Mouse (Mus musculus) embryonic facial prominence, embryonic 13.5 days (tissue): ENCODE measurements around the gene Bcas3. TPM values are rescaled to one million over a fixed set of nuclear protein-coding genes. Genes with fewer than 3 reads are reported as not detected.

Experiments used
- ATAC-seq: fragments of 200-750 bp; cut with Nextera tagmentation; 2 replicates; pipeline ENCODE4 v1.8.0; 2017; ENCODE audit warnings: low read depth; ENCODE audit not compliant: insufficient number of reproducible peaks, insufficient read depth, low FRiP score, low TSS enrichment
- H3K27ac ChIP-seq: fragments of 300-500 bp; sonication (generic); 2 replicates; pipeline ENCODE4 v1.5.1; 2015; ENCODE audit warnings: moderate library complexity, mild to moderate bottlenecking, inconsistent platforms
- H3K27me3 ChIP-seq: fragments of 300-500 bp; sonication (generic); 2 replicates; pipeline ENCODE4 v1.6.1; 2015; ENCODE audit warnings: mild to moderate bottlenecking, inconsistent platforms
- H3K36me3 ChIP-seq: fragments of 300-500 bp; sonication (generic); 2 replicates; pipeline ENCODE4 v1.6.1; 2015; ENCODE audit warnings: mild to moderate bottlenecking, inconsistent platforms
- H3K4me1 ChIP-seq: fragments of 300-500 bp; sonication (generic); 2 replicates; pipeline ENCODE4 v1.6.1; 2015; ENCODE audit warnings: inconsistent platforms
- H3K4me2 ChIP-seq: fragments of 300-500 bp; sonication (generic); 2 replicates; pipeline ENCODE4 v1.6.1; 2015; ENCODE audit warnings: moderate library complexity, mild to moderate bottlenecking, inconsistent platforms
- H3K4me3 ChIP-seq: fragments of 300-500 bp; sonication (generic); 2 replicates; pipeline ENCODE4 v1.5.1; 2015; ENCODE audit warnings: mild to moderate bottlenecking, inconsistent platforms
- H3K9ac ChIP-seq: fragments of 300-500 bp; sonication (generic); 2 replicates; pipeline ENCODE4 v1.6.1; 2015; ENCODE audit warnings: mild to moderate bottlenecking, inconsistent platforms
- H3K9me3 ChIP-seq: fragments of 300-500 bp; sonication (generic); 2 replicates; pipeline ENCODE4 v1.6.1; 2016; ENCODE audit warnings: inconsistent platforms
- WGBS: fragments of 180-500 bp; shearing (Covaris S2); methylation state at CpG from one replicate; pipeline ENCODE4 v1.1.7; 2015; ENCODE audit warnings: mixed read lengths; 5-methylcytosine and 5-hydroxymethylcytosine counted together
- polyA plus RNA-seq: library from polyadenylated mRNA; unstranded; fragments of >200 nt; fragmentation: Nextera tagmentation; extraction: Ambion mirVana; gene quantifications from 2 replicates; pipeline ENCODE4 v1.2.1, GENCODE M21; 2015

The Bcas3 gene
- polyA plus RNA-seq, 1 experiment from 2014 or later = 33.1 TPM

DNA sequence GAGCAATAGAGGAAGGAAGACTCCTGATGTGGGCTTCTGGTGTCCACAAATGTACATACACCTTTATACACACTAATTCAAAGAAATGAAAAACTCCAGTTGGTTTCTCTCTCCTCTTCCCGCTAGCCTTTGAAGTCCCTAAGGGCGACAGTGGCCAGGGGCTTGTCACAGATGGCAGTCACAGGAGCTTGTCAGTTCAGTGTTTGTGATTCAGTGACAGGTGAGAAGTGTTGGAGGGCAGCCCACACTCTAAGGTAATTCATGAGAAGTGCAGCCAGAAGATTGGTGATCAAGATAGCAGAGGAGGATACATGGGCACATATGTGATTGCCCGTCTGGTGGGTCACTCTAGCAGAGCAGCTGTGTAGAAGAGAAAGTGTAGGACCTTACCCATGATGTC is 196.7 kb downstream of the Bcas3 start:
- Histone ChIP-seq H3K27ac (no peak overlapping the region), H3K9me3 (no peaks in the 10 kb centered on the region), H3K4me1 (peaks cover 14% of the 10 kb centered on the region), H3K9ac (no peak overlapping the region), H3K4me3 (no peak overlapping the region), H3K4me2 (no peak overlapping the region), H3K36me3 (no peaks in the 10 kb centered on the region), H3K27me3 (no peaks in the 10 kb centered on the region)
- no peak for ATAC-seq
- 83% methylated on average over 3 of the region's 3 CpGs for WGBS

DNA sequence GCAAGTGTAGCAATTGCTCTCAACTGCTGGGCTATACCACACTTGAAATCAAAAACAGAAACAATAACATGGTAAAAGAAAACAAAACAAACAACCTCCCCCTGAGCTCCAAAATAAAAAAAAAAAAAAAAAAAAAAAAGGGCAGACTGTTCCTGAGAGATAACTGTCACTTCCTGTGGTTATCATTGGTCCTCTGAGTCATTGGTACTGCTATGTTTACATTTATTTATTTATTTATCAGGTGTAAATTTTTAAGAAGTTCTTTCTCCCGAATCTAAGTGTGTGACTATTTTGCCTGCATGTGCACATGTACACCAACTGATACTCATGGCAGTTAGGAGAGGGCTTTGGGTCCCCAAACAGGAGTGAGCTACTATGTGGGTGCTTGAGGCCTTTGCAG is 202.1 kb downstream of the Bcas3 start:
- peaks cover 4% of the 10 kb centered on the region; the same call in 1 of the 2 replicates for H3K36me3 ChIP-seq
- peaks cover 9% of the 10 kb centered on the region for H3K4me1 ChIP-seq
- no peak overlapping the region for H3K27ac ChIP-seq
- no peak overlapping the region for H3K4me3 ChIP-seq
- no peak overlapping the region for H3K9ac ChIP-seq
- no peaks in the 10 kb centered on the region for H3K9me3 ChIP-seq
- no peak overlapping the region for H3K4me2 ChIP-seq
- ATAC-seq = no peak
- 63% methylated on average over 1 of the region's 1 CpGs for WGBS
- H3K27me3 ChIP-seq = no peaks in the 10 kb centered on the region

DNA sequence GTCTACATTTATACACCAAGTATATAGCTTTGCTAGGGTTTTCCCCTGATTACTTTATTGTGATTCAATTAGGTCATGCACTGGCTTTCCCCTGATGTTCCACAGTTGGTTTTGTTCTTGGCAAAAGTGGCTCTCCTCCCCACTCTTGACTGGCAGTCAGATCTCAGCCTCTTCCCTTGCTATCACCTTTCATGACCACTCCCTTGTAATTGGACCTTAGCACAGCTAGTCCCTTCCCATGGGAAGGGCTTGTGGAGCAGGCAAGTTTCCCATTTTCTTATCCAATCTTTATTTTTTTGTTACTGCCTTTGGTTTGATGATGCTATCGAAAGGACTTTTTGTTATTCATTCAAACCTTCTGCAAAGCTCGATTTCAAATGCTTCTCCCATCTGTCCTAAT is 202.8 kb downstream of the Bcas3 start:
- H3K9ac ChIP-seq = no peak overlapping the region
- no peak for ATAC-seq
- 58% methylated on average over 2 of the region's 2 CpGs for WGBS

DNA sequence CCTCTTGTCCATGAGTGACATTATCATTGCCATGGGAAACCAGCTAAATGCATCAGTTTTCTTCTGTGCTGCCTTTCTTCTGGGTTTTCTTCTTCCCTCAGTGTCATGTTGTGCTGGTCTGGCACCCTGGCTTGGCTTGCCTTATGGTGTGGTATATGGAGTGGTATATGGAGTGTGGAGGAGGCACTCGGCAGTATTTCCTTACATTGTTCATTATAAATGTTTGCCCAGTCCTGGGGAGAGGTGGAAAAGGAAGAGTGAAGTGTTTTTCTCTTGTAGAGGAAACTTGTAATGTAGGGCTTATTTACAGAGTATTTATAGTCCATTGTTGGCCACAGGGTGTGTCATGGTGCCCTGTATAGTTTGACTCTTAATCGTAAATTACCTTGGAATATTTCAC is 212.1 kb downstream of the Bcas3 start:
- H3K27ac ChIP-seq = no peak overlapping the region
- 87% methylated on average over 2 of the region's 2 CpGs for WGBS
- H3K4me2 ChIP-seq = no peak overlapping the region
- 0 out of 2 replicates have a peak, but pooled peaks cover 6% of the 10 kb centered on the region for H3K36me3 ChIP-seq
- H3K4me1 ChIP-seq = no peaks in the 10 kb centered on the region
- no peak overlapping the region for H3K4me3 ChIP-seq
- no peaks in the 10 kb centered on the region for H3K27me3 ChIP-seq
- no peak for ATAC-seq
- no peaks in the 10 kb centered on the region for H3K9me3 ChIP-seq
- H3K9ac ChIP-seq = no peak overlapping the region

More for the DNA sequence above, 202.8 kb downstream of the Bcas3 start:
- no peak overlapping the region for H3K27ac ChIP-seq
- peaks cover 9% of the 10 kb centered on the region for H3K4me1 ChIP-seq
- H3K9me3 ChIP-seq = no peaks in the 10 kb centered on the region
- no peak overlapping the region for H3K4me3 ChIP-seq
- H3K4me2 ChIP-seq = no peak overlapping the region
- no peaks in the 10 kb centered on the region for H3K27me3 ChIP-seq
- H3K36me3 ChIP-seq = peaks cover 4% of the 10 kb centered on the region; the same call in 1 of the 2 replicates

DNA sequence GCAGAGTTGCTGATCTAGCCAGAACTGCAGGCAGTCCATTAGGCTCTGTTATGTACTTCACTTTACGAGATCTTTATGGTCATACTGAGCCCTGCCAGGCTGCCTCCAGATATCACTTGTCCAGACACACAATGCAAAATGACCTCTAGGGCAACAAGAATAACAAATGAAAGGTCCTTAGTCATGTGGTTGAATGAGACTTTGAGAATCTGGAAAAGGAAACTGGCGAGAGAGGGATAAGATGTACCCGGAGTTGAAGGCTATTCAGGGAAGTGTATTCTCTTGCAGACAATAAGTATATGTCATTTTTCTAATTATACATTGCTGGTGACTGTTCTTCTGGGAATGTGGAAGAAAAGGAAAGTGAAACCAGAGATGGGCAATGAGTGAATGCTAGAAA is 218.1 kb downstream of the Bcas3 start:
- H3K4me3 ChIP-seq = no peak overlapping the region
- H3K27ac ChIP-seq = no peak overlapping the region; the same call in 1 of the 2 replicates
- no peaks in the 10 kb centered on the region for H3K27me3 ChIP-seq
- no peaks in the 10 kb centered on the region for H3K36me3 ChIP-seq
- 79% methylated on average over 3 of the region's 3 CpGs for WGBS
- H3K9ac ChIP-seq = no peak overlapping the region
- ATAC-seq = no peak
- no peaks in the 10 kb centered on the region for H3K9me3 ChIP-seq
- H3K4me1 ChIP-seq = peaks cover 8% of the 10 kb centered on the region; the same call in 1 of the 2 replicates
- no peak overlapping the region for H3K4me2 ChIP-seq

DNA sequence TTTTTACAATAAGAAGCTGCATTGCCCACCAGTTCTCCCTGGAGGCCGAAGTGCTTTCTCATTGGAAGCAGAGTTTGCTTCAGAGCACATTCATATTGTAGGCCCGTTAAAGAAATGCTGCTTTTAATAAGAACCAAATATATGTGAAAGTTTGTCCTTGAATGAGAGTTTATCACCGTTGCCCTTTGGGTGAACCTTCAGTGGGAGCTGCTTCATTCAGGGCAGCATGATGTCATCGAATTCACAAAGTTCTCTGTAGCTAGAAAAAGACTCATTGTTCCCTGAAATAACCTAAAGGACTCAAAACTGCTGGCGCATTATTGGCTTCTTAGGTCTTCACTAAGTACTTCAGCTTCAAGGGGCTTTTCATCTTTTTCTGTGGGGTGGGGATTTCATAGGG is 219.0 kb downstream of the Bcas3 start:
- WGBS = 45% methylated on average over 5 of the region's 5 CpGs
- Histone ChIP-seq H3K36me3 (no peaks in the 10 kb centered on the region), H3K4me2 (no peak overlapping the region), H3K27ac (no peak overlapping the region), H3K4me3 (no peak overlapping the region), H3K9me3 (no peaks in the 10 kb centered on the region), H3K27me3 (no peaks in the 10 kb centered on the region), H3K9ac (no peak overlapping the region), H3K4me1 (peaks cover 8% of the 10 kb centered on the region; the same call in 1 of the 2 replicates)
- ATAC-seq = no peak

DNA sequence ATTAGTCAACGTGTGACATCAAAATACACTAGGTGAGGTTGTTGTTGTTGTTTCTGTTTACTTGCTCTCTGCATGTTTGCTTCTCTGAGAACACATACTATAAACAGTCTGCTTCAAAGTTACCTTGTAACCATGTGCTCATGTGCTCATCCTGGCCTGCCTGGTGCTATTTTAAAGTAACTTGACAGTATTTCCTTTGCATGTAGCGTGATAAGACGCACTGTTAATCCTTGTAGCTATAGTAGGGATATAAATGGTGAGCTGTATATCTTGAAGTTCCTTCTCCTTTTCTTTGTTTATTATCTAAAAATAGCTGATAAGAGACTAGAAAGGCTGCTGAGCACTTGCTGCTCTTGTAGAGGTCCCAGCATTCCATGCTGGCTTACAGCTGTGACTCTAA is 219.6 kb downstream of the Bcas3 start:
- no peaks in the 10 kb centered on the region for H3K9me3 ChIP-seq
- no peaks in the 10 kb centered on the region for H3K27me3 ChIP-seq
- ATAC-seq = no peak
- 81% methylated on average over 3 of the region's 3 CpGs for WGBS
- H3K4me1 ChIP-seq = peaks cover 12% of the 10 kb centered on the region
- H3K4me2 ChIP-seq = no peak overlapping the region
- no peaks in the 10 kb centered on the region for H3K36me3 ChIP-seq
- no peak overlapping the region for H3K4me3 ChIP-seq
- no peak overlapping the region for H3K9ac ChIP-seq
- H3K27ac ChIP-seq = no peak overlapping the region

DNA sequence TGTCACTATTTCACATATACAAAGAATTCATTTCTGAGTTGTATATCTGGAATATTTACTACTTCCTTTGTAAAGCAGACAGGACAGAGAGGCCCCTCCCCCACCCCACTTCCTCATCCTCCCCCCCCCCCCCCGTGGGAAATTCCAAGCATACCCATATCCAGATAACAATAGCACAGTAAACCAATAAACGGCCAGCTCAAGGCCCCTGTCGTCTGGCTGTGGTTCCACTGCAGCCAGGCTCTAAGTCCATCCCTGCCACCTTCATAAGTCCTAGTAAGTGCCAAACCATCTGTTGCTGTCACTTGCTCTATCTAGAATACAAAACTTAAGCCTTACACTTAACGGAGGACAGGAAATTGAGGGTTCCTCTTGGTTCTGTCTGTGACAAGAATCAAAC is 221.5 kb downstream of the Bcas3 start:
- Histone ChIP-seq H3K9ac (no peak overlapping the region), H3K4me3 (no peak overlapping the region), H3K27me3 (no peaks in the 10 kb centered on the region), H3K4me2 (no peak overlapping the region), H3K4me1 (peaks cover 20% of the 10 kb centered on the region), H3K27ac (no peak overlapping the region), H3K36me3 (no peaks in the 10 kb centered on the region), H3K9me3 (no peaks in the 10 kb centered on the region)
- WGBS = 16% methylated on average over 4 of the region's 4 CpGs
- no peak for ATAC-seq

DNA sequence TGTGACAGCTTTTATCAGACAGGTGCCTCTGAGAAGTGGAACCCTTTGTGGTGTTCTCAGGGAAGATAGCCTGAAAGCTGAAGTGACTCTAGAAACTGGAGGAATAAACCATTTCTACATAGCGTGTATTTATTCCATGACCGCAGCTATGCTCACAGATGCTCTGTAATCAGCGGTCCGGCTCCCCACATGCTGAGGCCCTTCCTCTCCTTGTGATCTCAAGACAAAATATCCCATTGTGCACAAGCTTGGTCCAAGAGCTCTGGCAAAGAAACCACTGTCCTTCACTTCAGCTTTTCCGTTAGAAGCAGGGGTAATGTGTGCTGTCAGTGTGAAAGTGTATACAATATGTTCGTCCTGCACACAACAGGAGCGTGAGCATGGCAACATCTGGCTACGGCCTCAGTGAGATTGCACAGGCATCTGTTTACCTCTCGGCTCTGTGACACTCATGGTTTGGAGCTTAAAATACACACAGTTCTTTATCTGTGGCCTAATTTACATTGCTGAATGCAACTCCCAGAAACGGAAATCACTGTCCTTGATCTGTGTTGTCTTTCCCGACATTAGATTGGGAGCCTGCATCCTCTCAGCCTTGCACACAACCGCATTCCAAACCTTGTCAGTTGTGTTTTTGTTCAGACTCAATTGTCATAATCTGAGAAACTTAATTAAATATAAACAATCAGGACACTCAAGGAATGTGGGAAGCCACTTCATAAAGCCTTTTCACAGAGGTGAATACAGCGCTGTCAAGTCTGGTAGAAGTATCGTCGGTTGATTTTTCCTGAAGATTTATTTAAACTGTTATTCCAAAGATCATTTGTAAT is 225.1 kb downstream of the Bcas3 start:
- Histone ChIP-seq H3K9me3 (no peaks in the 10 kb centered on the region), H3K27ac (peak overlapping the region; percentile 44), H3K9ac (no peak overlapping the region), H3K27me3 (no peaks in the 10 kb centered on the region), H3K4me2 (no peak overlapping the region), H3K36me3 (no peaks in the 10 kb centered on the region), H3K4me1 (peaks cover 11% of the 10 kb centered on the region), H3K4me3 (no peak overlapping the region)
- 43% methylated on average over 15 of the region's 15 CpGs for WGBS
- ATAC-seq = no peak

DNA sequence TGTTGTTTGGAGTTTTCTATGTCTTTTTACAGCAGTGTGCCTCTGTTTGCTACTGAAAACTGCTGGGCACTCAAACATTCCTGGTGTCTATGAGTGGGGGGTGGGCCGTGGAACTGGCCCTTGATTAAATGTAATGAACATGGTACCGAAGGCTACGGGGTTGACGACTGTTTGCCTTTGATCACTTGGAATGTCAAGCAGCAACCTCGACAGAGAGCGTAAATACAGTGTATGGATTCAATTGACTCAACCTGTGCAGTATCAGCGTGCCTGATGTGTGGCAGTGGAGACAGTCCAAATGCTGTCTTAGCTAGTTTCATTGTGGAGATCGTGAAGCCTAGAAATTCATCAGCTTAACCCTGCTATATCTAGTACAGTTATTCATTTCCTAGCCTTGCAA is 231.1 kb downstream of the Bcas3 start:
- no peak for ATAC-seq
- Histone ChIP-seq H3K9ac (no peak overlapping the region), H3K9me3 (no peaks in the 10 kb centered on the region), H3K36me3 (no peaks in the 10 kb centered on the region), H3K4me3 (no peak overlapping the region), H3K4me1 (peaks cover 8% of the 10 kb centered on the region), H3K27me3 (no peaks in the 10 kb centered on the region), H3K27ac (no peak overlapping the region), H3K4me2 (no peak overlapping the region)
- WGBS = 20% methylated on average over 8 of the region's 8 CpGs

DNA sequence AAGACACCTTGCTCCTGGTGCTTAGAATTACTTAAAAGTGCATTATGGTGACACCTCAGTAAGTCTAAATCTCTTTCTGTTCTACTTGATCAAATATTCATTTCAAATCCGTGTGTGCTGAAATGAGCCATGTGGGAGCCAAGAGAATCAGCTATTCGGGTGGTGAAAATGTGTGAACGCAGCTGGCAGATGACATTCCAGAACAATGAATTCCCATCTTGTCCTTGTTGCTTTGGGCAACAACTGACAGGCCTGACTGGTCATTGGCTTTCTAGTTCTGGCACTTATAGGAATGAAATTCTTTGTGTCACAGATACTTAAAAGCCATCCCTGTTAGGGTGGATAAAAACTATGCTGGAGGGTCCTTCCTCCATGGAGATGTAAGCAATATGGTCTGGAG is 240.7 kb downstream of the Bcas3 start:
- Histone ChIP-seq H3K27me3 (no peaks in the 10 kb centered on the region), H3K36me3 (no peaks in the 10 kb centered on the region), H3K27ac (no peak overlapping the region), H3K9ac (no peak overlapping the region), H3K9me3 (no peaks in the 10 kb centered on the region), H3K4me1 (no peaks in the 10 kb centered on the region), H3K4me3 (no peak overlapping the region), H3K4me2 (no peak overlapping the region)
- no peak for ATAC-seq
- WGBS = 76% methylated on average over 3 of the region's 3 CpGs

DNA sequence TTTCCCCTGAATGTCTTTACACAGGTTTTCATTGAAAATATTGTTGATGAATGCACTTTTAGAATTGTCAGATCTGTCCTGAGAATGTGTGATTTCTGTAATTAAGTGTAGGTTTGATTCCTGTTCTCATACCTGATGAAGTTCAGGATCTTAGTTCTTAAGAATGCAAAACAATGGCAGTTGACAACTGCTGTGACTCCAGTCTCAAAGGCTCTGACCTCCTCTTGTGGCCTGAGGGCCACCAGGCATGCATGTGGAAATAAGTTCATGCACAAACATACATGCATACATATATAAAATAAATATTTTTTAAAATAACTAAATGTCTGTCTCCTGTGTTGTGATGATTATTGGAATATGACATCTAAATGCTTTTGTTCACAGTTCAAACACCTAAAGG is 246.3 kb downstream of the Bcas3 start:
- Histone ChIP-seq H3K9ac (no peak overlapping the region), H3K9me3 (no peaks in the 10 kb centered on the region), H3K27ac (no peak overlapping the region), H3K27me3 (no peaks in the 10 kb centered on the region), H3K36me3 (no peaks in the 10 kb centered on the region), H3K4me3 (no peak overlapping the region), H3K4me1 (no peaks in the 10 kb centered on the region), H3K4me2 (no peak overlapping the region)
- ATAC-seq = no peak
